Mouse (Mus musculus): ENCODE measurements at regions not wholly inside any gene's neighbourhood (a gene's known extent, or its start where the extent isn't known, plus 50 kb on each side); places are given as distances from the start of the nearest gene placed in this dataset.

- in situ Hi-C loops (cut with MboI, MseI), result no loop called here
Measured at GRCm38 (mm10) chr4:105385481-105385880, 228.3 kb downstream of the Plpp3 start.

- in situ Hi-C loops (cut with MboI, MseI), result no loop called here
Measured at GRCm38 (mm10) chr4:105390378-105390777, 233.2 kb downstream of the Plpp3 start.

DNA sequence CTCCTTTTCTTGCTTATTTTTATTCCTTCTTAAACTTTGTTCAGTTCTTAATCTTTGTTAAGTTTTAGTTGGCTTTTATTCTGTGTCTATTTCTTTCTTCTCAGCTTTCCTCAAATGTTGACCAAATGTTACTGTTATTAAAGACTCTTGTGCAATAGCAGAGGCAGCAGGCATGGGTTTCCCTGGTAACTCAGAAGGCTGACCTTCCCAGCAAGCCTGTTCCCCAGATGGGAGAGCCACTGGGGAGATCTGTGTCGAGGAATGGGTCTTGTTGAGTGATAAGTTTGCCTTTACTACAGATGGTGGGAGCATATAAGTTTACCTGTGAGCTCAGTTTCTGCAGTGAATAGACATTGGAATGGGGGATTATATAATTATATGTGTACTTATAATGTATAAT lies 237.2 kb downstream of the Plpp3 start:
- in situ Hi-C loops (cut with MboI, MseI), result no loop called here

GRCm38 (mm10) chr4:105397451-105397850 lies 240.3 kb downstream of the Plpp3 start:
- in situ Hi-C loops (cut with MboI, MseI), result no loop called here

DNA sequence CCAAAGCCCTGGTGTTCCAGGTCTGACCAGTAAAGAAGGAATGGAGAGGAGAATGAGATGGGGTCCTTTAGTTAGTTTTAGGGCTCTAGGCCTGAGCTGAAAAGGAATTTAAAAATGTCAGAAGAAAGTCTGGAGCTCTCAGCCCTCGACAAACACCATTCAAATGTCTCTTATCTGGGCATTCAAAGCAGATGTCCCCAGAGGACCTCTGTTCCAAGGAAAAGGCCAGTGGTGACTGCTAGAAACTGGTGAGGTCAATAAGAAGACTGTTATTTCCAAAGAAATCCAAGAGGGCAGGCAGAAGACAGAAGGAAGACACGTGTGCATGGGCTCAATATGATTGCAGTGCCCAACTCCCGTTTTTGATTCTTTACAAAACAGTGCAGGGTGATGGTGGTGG lies 244.9 kb downstream of the Plpp3 start:
- in situ Hi-C loops (cut with MboI, MseI), result no loop called here

DNA sequence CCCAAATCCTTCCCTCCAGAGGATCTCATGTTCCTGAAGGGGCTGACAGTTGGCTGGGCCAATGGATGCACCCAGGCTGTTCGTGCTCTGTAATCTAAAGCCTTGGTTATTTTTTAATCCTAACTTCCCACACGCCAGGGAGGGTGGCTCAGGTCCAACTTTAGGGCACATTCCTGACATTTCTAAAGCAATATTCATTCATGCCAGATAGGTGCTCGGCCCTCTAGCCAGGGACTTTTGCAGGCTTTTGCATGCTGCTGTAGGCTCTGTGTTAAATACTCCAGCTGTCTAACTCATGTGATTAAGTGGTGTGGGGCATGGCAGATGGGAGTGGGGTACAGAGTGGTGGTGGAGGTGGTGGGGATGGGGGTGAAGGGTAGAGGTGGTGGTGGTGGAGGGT lies 246.0 kb downstream of the Plpp3 start:
- in situ Hi-C loops (cut with MboI, MseI), result no loop called here

- in situ Hi-C loops (cut with MboI, MseI), result no loop called here
Measured at GRCm38 (mm10) chr4:105403686-105404085, 246.5 kb downstream of the Plpp3 start.

- in situ Hi-C loops (cut with MboI, MseI), result no loop called here
Measured at GRCm38 (mm10) chr4:105405728-105406127, 248.6 kb downstream of the Plpp3 start.

GRCm38 (mm10) chr4:105406786-105407464 lies 249.8 kb downstream of the Plpp3 start:
- in situ Hi-C loops (cut with MboI, MseI), result no loop called here

DNA sequence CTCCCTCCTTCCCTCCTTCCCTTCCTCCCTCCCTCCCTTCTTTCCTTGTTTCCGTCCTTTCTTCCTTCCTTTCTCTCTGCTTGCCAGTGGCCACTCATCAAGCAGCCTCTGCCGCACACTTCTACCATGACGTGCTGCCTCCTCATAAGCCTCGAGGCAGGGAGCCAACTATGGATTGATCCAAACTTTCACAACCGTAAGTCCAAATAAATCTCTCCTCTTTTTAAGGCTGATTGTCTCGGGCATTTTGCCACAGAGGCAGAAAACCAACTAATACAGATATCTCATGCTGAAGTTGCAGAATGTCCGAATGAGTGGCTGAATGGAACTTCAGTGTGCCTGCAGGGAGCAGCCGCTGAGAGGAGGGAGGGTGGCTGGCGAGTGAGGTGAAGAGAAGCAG lies 251.7 kb downstream of the Plpp3 start:
- in situ Hi-C loops (cut with MboI, MseI), result no loop called here

DNA sequence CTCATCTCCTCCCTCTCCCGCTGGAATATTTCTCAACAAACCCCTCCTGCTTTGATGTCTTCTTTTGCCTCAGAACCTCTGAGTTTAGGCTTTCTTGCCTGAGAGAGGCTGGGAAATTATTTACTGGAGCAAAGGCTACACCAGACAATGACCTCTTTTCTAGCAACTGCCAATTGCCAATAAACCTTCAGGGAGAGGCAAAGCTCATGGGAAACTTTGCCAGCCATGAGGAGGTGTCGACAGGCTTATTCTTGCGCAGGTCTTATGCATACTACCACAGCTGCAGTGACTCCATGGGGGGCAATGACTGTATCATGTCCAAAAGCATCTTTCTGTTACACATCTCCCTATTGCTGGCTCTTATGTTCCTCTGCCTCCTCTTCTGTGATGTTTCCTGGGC lies 260.0 kb downstream of the Plpp3 start:
- in situ Hi-C loops (cut with MboI, MseI), result no loop called here

GRCm38 (mm10) chr4:105422466-105422865 lies 265.3 kb downstream of the Plpp3 start:
- in situ Hi-C loops (cut with MboI, MseI), result no loop called here

- in situ Hi-C loops (cut with MboI, MseI), result no loop called here
Measured at GRCm38 (mm10) chr4:105423727-105424201, 266.6 kb downstream of the Plpp3 start.

- in situ Hi-C loops (cut with MboI, MseI), result no loop called here
Measured at GRCm38 (mm10) chr4:105425086-105425485, 267.9 kb downstream of the Plpp3 start.

DNA sequence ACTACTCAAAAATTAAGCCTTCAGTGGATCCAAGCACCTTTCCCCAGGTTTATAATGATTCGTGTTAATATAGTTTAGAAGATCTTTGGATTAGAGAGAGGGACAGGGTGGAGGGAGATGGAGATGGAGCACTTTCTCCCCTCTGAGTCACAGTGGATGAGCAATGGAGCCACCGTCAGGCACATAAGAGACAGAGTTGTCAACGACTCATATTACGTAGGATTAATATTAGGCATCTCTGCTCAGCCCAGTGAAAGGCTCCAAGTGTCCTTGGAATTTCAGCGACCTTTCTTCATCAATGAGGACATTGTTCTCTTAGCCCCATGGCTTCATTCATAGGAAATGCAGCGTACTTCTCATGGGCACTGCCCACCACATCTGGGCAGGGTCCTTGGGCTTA lies 270.4 kb downstream of the Plpp3 start:
- in situ Hi-C loops (cut with MboI, MseI), result no loop called here

- in situ Hi-C loops (cut with MboI, MseI), result no loop called here
Measured at GRCm38 (mm10) chr4:105429381-105430100, 272.4 kb downstream of the Plpp3 start.

DNA sequence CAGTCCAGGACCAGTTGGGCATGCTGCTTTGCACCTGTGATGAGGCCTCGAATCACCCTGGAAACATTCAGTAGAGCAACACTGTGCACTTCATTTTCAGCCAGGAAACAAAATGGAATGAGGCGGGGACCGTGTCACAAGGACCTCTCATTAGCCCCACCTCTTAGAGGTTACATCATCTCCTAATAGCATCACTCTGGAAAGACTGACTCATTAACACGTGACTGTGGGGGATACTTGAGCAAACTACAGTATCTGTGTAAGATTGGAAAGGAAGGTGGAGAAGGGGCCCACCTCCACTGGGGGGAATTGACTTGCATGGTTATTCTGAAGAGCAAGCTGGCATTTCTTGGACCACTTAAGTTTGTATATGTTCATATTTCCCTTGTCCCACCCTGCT lies 275.3 kb downstream of the Plpp3 start:
- in situ Hi-C loops (cut with MboI, MseI), result no loop called here

GRCm38 (mm10) chr4:105437141-105437540 lies 280.0 kb downstream of the Plpp3 start:
- in situ Hi-C loops (cut with MboI, MseI), result no loop called here

DNA sequence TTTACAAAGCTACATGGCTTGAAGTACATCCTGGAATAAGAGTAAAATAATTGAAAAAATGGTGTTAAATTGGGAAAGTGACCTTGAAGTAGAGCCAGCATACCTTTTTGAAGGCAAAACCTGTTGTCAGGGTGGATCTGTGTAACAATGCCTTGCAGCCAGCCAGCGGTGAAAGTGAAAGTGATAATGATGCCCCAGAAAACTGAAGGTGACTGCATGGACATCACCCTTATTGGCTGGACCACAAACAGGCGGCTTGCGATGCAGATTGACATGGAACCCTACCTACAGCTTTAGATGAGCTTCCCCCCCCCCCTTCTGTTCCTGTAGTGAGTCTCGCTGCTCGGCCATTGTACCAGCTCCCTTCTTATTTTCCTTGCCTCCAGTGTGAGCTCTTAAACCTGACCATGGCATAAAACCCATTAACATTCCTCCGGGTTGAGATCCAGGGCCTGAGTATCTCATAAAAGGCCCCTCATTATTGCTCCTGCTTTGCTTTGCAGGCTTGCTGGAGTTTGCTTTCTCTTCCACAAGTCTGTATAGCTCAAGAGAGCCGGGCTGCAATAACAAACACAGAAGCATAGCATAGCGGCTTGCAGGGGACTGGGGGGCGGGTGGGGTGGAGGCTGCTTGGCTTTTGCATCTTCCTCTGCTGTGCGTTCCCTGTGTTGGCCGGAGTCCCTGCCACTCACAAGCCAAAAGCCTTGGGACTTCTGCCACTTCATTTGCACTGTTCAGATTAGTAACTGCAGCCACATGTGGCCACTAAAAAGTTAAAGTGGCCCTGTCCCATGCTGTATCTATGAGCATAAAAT lies 292.1 kb downstream of the Plpp3 start:
- in situ Hi-C loops (cut with MboI, MseI), result no loop called here

DNA sequence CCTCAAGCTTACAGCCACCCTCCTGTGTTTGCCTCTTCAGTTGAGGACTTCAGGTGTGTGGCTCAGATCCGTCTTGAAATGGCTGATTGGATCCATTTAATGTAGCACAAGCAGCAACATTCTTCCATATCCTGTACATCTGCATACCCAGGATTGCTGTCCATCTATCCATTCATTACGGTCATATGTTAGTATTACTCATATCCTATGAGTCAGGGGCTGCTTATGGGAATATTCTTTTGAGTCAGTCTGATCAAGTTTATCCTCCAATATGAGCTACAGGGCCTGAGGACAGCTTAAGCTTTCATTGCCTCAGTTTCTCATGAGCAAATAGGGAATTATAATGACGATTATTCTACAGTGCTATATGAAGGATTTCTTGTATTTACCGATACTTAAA lies 293.7 kb downstream of the Plpp3 start:
- in situ Hi-C loops (cut with MboI, MseI), result no loop called here

DNA sequence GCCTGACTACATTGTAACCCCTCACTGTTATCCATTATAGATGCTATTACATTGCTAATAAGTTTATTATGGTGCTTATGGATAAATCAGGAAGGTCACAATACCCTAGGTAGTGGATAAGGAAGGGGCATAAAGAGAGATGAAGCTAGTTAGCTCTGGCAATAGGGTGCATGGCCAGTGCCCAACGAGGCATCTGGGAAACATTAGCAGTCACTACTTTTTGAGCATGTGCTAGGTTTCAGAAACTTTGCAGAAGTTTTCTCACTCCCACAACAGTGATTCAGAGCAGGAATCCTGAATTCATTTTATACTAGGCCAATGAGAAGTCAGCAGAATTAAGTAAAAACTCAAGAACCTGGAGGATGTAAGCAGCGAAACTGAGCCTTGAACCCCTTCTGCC lies 294.7 kb downstream of the Plpp3 start:
- in situ Hi-C loops (cut with MboI, MseI), result no loop called here

GRCm38 (mm10) chr4:105456955-105457621 lies 299.9 kb downstream of the Plpp3 start:
- in situ Hi-C loops (cut with MboI, MseI), result no loop called here
